Mouse (Mus musculus): Measurements from ENCODE around the gene 1700028P14Rik. TPM values are rescaled to one million over a fixed set of nuclear protein-coding genes. Genes with fewer than 3 reads are reported as not detected.
A peak's percentile ranks its signal among the peaks of the same experiment; 100 is the strongest.

The 1700028P14Rik gene
- polyA plus RNA-seq, 1 experiment from 2014 or later, result not detected

GRCm38 (mm10) chr19:23578606-23579355 lies 73.8 kb downstream of the 1700028P14Rik start:
- WGBS, result 85% methylated on average over 11 of the region's 11 CpGs
- H3K27ac ChIP-seq, result no peak overlapping the region
- no peak for ATAC-seq

GRCm38 (mm10) chr19:23576685-23577084 lies 75.9 kb downstream of the 1700028P14Rik start:
- H3K9ac ChIP-seq, result no peak overlapping the region
- peaks cover 2% of the 10 kb centered on the region; the same call in 1 of the 2 replicates for H3K27me3 ChIP-seq (replicated peaks)
- no peak overlapping the region for H3K27ac ChIP-seq
- H3K36me3 ChIP-seq, result no peaks in the 10 kb centered on the region
- no peaks in the 10 kb centered on the region for H3K9me3 ChIP-seq
- no peaks in the 10 kb centered on the region for H3K4me1 ChIP-seq (replicated peaks)
- no peak overlapping the region for H3K4me3 ChIP-seq (replicated peaks)
- 46% methylated on average over 4 of the region's 4 CpGs for WGBS
- no peak overlapping the region for H3K4me2 ChIP-seq (replicated peaks)
- no peak for ATAC-seq

More at GRCm38 (mm10) chr19:23578606-23579355, 73.8 kb downstream of the 1700028P14Rik start:
- H3K9ac ChIP-seq, result no peak overlapping the region
- H3K4me1 ChIP-seq (replicated peaks), result no peaks in the 10 kb centered on the region
- H3K27me3 ChIP-seq (replicated peaks), result peaks cover 2% of the 10 kb centered on the region; the same call in 1 of the 2 replicates
- no peaks in the 10 kb centered on the region for H3K36me3 ChIP-seq
- no peak overlapping the region for H3K4me3 ChIP-seq (replicated peaks)
- H3K4me2 ChIP-seq (replicated peaks), result no peak overlapping the region
- H3K9me3 ChIP-seq, result no peaks in the 10 kb centered on the region

DNA sequence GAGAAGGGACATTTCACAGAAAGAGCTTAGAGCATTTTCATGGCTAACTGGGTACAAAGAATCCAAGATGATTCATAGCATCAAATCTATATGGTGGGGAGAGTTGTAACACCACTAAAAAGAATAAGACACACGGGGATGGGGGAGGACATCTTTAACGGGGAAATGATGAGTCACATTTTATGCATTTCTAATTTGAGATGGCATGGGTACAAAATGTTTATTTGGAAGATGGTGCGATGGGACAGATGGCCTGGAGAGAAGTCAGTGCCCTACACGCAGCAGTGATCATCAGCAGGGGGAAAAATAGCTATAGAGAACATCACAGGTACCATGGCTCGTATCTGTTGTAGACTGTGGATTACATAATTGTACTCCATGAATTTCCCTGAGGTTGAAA lies 88.9 kb downstream of the 1700028P14Rik start:
- Histone ChIP-seq H3K4me3 (replicated peaks) (no peak overlapping the region), H3K36me3 (no peaks in the 10 kb centered on the region), H3K27me3 (replicated peaks) (no peaks in the 10 kb centered on the region), H3K4me2 (replicated peaks) (no peak overlapping the region), H3K9ac (no peak overlapping the region), H3K4me1 (replicated peaks) (no peaks in the 10 kb centered on the region), H3K9me3 (no peaks in the 10 kb centered on the region), H3K27ac (no peak overlapping the region)
- 87% methylated on average over 5 of the region's 5 CpGs for WGBS
- no peak for ATAC-seq

DNA sequence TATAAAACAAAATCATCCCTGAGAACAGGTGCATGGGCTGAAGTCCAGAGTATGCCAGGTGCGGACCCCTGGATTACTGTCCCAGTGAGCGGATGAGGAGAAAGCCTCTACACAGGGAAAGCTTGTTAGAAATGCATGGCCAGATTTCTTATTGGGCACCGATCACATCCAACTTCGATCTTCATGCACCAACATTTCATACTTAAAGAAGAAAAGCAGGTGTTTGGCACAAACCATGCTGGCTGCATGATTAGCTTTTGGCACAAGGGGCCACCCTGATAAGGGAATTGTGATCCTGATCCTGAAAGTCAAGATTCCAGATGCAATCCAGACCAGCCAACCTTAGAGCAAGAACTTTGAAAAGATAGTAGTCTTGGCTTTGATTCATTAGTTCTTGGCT lies 90.0 kb downstream of the 1700028P14Rik start:
- no peaks in the 10 kb centered on the region for H3K9me3 ChIP-seq
- 94% methylated on average over 4 of the region's 4 CpGs for WGBS
- H3K9ac ChIP-seq, result no peak overlapping the region
- no peaks in the 10 kb centered on the region for H3K36me3 ChIP-seq
- no peak overlapping the region for H3K4me2 ChIP-seq (replicated peaks)
- H3K4me3 ChIP-seq (replicated peaks), result no peak overlapping the region
- no peak for ATAC-seq
- no peaks in the 10 kb centered on the region for H3K27me3 ChIP-seq (replicated peaks)
- no peak overlapping the region for H3K27ac ChIP-seq
- H3K4me1 ChIP-seq (replicated peaks), result no peaks in the 10 kb centered on the region

DNA sequence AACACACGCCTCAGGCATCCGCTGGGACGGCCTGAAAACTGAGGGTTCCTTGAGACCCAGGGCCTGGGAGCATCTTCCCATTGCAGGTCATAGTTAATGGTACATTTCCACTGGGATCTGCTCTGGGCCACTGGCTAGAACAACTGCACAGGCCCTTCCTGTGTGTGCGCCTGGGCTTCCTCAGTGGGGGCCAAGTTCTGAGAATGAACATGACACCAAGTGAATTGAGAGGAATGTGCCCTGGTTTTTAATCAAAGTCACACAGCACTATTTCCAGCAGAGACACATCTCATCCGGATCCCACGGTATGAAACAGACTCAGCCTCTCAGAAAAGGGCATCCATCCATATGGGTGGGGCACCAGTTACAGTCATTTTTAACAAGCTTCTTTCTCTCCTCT lies 90.6 kb downstream of the 1700028P14Rik start:
- no peaks in the 10 kb centered on the region for H3K4me1 ChIP-seq (replicated peaks)
- no peak for ATAC-seq
- no peaks in the 10 kb centered on the region for H3K27me3 ChIP-seq (replicated peaks)
- H3K27ac ChIP-seq, result no peak overlapping the region
- H3K36me3 ChIP-seq, result no peaks in the 10 kb centered on the region
- H3K9me3 ChIP-seq, result no peaks in the 10 kb centered on the region
- WGBS, result 81% methylated on average over 6 of the region's 6 CpGs
- H3K9ac ChIP-seq, result no peak overlapping the region
- H3K4me2 ChIP-seq (replicated peaks), result no peak overlapping the region
- no peak overlapping the region for H3K4me3 ChIP-seq (replicated peaks)

DNA sequence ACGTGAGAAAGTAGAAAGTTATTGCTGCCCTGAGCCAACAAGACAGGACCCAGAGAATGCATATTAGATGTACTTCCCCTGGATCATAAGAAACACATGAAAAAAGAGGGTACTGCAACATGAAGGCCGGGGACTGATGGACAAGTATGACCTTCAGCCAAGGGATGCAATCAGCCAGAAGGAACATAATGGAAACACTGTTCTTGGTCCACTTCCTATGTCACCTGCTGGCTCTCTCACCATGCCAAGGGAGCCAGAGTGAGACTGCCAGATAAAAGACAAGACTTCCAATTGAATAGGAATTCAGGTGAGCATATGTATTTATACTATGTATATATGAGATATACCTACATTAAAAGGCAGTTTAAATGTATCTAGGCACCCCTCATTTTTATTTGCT lies 99.2 kb downstream of the 1700028P14Rik start:
- Histone ChIP-seq H3K4me3 (replicated peaks) (no peak overlapping the region), H3K9me3 (no peaks in the 10 kb centered on the region), H3K4me2 (replicated peaks) (no peak overlapping the region), H3K27me3 (replicated peaks) (no peaks in the 10 kb centered on the region), H3K4me1 (replicated peaks) (no peaks in the 10 kb centered on the region), H3K27ac (no peak overlapping the region), H3K9ac (no peak overlapping the region), H3K36me3 (no peaks in the 10 kb centered on the region)
- 67% methylated on average over 2 of the region's 2 CpGs for whole genome bisulfite sequencing
- no peak for ATAC-seq

DNA sequence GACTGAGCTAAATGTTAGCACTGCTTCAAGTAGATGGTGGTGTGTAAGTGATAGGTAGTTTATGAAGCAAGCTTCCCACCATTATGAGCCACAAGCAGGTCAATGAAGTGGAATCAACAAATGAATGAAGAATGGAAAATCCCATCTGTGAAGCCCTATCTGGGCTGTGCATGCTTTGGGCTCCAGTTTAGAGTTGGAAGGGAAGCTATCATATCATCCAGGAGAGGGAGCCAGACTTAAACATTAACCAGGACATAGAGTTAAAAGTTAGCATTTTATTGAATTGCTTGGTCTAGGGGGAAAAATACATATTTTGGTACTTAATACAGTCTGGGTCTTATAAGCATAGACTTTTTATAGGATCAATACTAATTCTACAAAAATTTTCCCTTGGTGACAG lies 107.0 kb downstream of the 1700028P14Rik start:
- no peak overlapping the region for H3K4me3 ChIP-seq (replicated peaks)
- H3K4me1 ChIP-seq (replicated peaks), result no peaks in the 10 kb centered on the region
- no peaks in the 10 kb centered on the region for H3K9me3 ChIP-seq
- H3K4me2 ChIP-seq (replicated peaks), result no peak overlapping the region
- H3K9ac ChIP-seq, result no peak overlapping the region
- no peak overlapping the region for H3K27ac ChIP-seq
- no peaks in the 10 kb centered on the region for H3K27me3 ChIP-seq (replicated peaks)
- ATAC-seq, result no peak
- H3K36me3 ChIP-seq, result no peaks in the 10 kb centered on the region

GRCm38 (mm10) chr19:23543244-23544004 lies 109.2 kb downstream of the 1700028P14Rik start:
- 81% methylated on average over 11 of the region's 11 CpGs for WGBS
- H3K36me3 ChIP-seq, result no peaks in the 10 kb centered on the region
- no peak for ATAC-seq
- H3K27me3 ChIP-seq (replicated peaks), result no peaks in the 10 kb centered on the region
- H3K9me3 ChIP-seq, result no peaks in the 10 kb centered on the region
- no peak overlapping the region for H3K27ac ChIP-seq
- H3K4me3 ChIP-seq (replicated peaks), result no peak overlapping the region
- no peak overlapping the region for H3K4me2 ChIP-seq (replicated peaks)
- H3K9ac ChIP-seq, result no peak overlapping the region
- no peaks in the 10 kb centered on the region for H3K4me1 ChIP-seq (replicated peaks)

- 92% methylated on average over 4 of the region's 4 CpGs for WGBS
- no peak overlapping the region for H3K4me2 ChIP-seq (replicated peaks)
- H3K27me3 ChIP-seq (replicated peaks), result no peaks in the 10 kb centered on the region
- H3K9me3 ChIP-seq, result no peaks in the 10 kb centered on the region
- no peaks in the 10 kb centered on the region for H3K4me1 ChIP-seq (replicated peaks)
- H3K4me3 ChIP-seq (replicated peaks), result no peak overlapping the region
- H3K27ac ChIP-seq, result no peak overlapping the region
- H3K36me3 ChIP-seq, result no peaks in the 10 kb centered on the region
- no peak for ATAC-seq
- H3K9ac ChIP-seq, result no peak overlapping the region
Observed at GRCm38 (mm10) chr19:23542759-23543158, 109.9 kb downstream of the 1700028P14Rik start.

GRCm38 (mm10) chr19:23535700-23536099 lies 116.9 kb downstream of the 1700028P14Rik start:
- H3K4me2 ChIP-seq (replicated peaks), result no peak overlapping the region
- no peak for ATAC-seq
- no peaks in the 10 kb centered on the region for H3K27me3 ChIP-seq (replicated peaks)
- no peaks in the 10 kb centered on the region for H3K9me3 ChIP-seq
- WGBS, result 83% methylated on average over 3 of the region's 3 CpGs
- H3K9ac ChIP-seq, result no peak overlapping the region
- no peak overlapping the region for H3K4me3 ChIP-seq (replicated peaks)
- no peaks in the 10 kb centered on the region for H3K36me3 ChIP-seq
- H3K27ac ChIP-seq, result no peak overlapping the region
- H3K4me1 ChIP-seq (replicated peaks), result no peaks in the 10 kb centered on the region

GRCm38 (mm10) chr19:23531899-23532298 lies 120.7 kb downstream of the 1700028P14Rik start:
- no peak for ATAC-seq
- H3K4me2 ChIP-seq (replicated peaks), result no peak overlapping the region
- 44% methylated on average over 4 of the region's 4 CpGs for WGBS

DNA sequence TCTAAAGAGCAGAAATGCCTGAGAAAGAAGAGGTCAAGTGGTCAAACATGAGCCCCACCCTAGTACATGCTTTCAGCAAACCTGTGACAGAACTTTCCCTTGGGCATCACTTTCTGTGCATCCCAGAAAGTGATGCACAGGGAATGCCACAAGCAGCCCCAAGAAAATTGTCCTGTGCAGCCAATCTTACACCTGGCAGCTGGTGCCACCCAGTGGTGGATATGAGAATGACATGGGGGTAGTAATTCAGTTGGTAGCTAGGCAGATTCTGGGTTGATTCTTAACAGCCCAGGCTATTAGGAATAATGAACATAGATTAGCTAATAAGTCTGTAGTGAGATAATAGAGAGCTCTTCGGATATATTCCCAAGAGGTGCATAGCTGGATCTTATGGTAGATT lies 128.9 kb downstream of the 1700028P14Rik start:
- no peak overlapping the region for H3K4me2 ChIP-seq (replicated peaks)
- H3K9me3 ChIP-seq, result no peaks in the 10 kb centered on the region
- no peaks in the 10 kb centered on the region for H3K27me3 ChIP-seq (replicated peaks)
- no peak overlapping the region for H3K4me3 ChIP-seq (replicated peaks)
- WGBS, result 15% methylated on average over 1 of the region's 1 CpGs
- H3K36me3 ChIP-seq, result no peaks in the 10 kb centered on the region
- H3K27ac ChIP-seq, result no peak overlapping the region
- no peaks in the 10 kb centered on the region for H3K4me1 ChIP-seq (replicated peaks)
- no peak overlapping the region for H3K9ac ChIP-seq
- ATAC-seq, result 0 out of 2 replicates have a peak, but pooled peaks have one; percentile 15

More at GRCm38 (mm10) chr19:23531899-23532298, 120.7 kb downstream of the 1700028P14Rik start:
- no peak overlapping the region for H3K9ac ChIP-seq
- H3K9me3 ChIP-seq, result no peaks in the 10 kb centered on the region
- no peak overlapping the region for H3K4me3 ChIP-seq (replicated peaks)
- H3K27ac ChIP-seq, result no peak overlapping the region
- H3K27me3 ChIP-seq (replicated peaks), result no peaks in the 10 kb centered on the region
- H3K36me3 ChIP-seq, result no peaks in the 10 kb centered on the region
- no peaks in the 10 kb centered on the region for H3K4me1 ChIP-seq (replicated peaks)
